Mouse (Mus musculus): ENCODE data around the gene Rnf31. TPM values are rescaled to one million over a fixed set of nuclear protein-coding genes. Genes with fewer than 3 reads are reported as not detected.

Rnf31 gene
- polyA plus RNA-seq (2011; ENCODE audit: insufficient read length, low read depth, missing spikeins), result 17.0 and 24.7 TPM in 2 replicates

DNA sequence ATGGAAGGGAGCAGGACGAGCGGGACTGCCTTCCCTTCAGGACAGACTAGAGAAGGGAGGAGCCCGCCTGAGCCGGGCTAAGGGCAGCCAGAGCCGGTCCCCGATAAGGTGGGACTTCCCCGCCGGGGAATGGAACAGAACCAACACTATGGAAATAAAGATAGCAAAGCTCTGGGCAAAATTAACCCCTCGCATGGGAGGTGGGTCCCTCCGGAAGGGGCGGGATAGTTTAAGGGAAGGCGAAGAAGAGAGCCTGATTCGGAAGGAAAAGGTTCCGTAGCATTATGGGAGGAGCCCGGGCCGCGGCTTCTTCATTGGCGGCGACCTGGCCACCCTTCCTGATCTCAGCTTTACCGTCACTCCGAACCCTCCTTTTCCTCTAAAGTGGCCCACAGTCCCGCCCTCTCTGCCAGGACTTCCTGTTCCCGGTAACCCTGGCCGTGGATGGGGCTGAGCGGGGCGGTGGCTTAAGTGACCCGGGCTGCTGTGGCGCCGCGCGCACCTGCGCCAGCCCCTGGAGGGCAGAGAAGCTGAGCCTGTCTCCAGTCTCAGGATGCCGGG lies at the start of gene Rnf31:
Rnf31 (plus strand) TSS at position 378 of the 561 bp plus-strand sequence.
- no peak for TF ChIP-seq CTCF (IDR thresholded peaks at IDR 0.05; ENCODE audit: borderline replicate concordance, insufficient read depth, low read length)
- peak; percentile 71 for TF ChIP-seq POLR2A (IDR thresholded peaks at IDR 0.05; ENCODE audit: low read depth, low read length)
- Histone ChIP-seq H3K4me3 (ENCODE audit: insufficient read depth, low read length) (peak within 1 kb of the TSS; percentile 96), H3K27ac (ENCODE audit: insufficient read depth, low read length) (peak within 1 kb of the TSS; percentile 92), H3K4me1 (ENCODE audit: control insufficient read depth, insufficient read depth, low read length) (0 out of 2 replicates have a peak, but pooled peaks cover 4% of the 10 kb centered on the region)

DNA sequence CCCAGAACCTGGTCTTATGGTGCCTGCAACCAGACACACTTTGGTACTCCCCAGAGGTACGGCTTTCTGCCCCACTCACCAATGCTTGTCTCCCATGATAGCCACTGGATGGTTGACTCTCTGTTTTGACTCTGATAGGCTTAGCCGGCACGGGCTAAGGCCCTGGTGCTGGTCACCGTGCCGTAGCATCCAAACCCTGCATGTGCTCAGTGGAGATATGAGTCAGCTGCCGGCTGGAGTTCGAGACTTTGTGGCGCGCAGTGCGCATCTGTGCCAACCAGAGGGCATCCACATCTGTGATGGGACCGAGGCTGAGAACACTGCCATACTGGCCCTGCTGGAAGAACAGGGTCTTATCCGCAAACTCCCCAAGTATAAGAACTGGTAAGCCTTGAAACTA lies 49.2 kb upstream of the Rnf31 start:
- no peak overlapping the region for H3K4me3 ChIP-seq (ENCODE audit: insufficient read depth, low read length)
- 0 out of 2 replicates have a peak, but pooled peaks cover 2% of the 10 kb centered on the region for H3K4me1 ChIP-seq (ENCODE audit: control insufficient read depth, insufficient read depth, low read length)
- TF ChIP-seq POLR2A (IDR thresholded peaks at IDR 0.05; ENCODE audit: low read depth, low read length) (no peak), CTCF (IDR thresholded peaks at IDR 0.05; ENCODE audit: borderline replicate concordance, insufficient read depth, low read length) (no peak)
- no peak overlapping the region for H3K27ac ChIP-seq (ENCODE audit: insufficient read depth, low read length)

DNA sequence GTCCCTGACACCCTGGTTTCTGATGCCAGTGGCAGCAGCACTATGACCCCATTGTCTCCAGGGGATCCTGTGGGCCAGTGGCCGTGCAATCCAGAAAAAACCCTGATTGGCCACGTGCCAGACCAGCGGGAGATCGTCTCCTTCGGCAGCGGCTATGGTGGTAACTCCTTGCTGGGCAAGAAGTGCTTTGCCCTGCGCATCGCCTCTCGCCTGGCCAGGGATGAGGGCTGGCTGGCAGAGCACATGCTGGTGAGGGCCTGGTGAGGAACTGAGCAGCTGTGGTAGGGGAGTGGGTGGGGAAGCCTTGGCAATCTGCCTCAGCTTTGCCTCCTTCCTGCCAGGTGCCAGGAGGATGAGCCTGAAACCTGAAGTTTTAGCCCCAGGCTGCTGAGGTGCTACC lies 47.2 kb upstream of the Rnf31 start:
- Histone ChIP-seq H3K27ac (ENCODE audit: insufficient read depth, low read length) (no peak overlapping the region), H3K4me1 (ENCODE audit: control insufficient read depth, insufficient read depth, low read length) (0 out of 2 replicates have a peak, but pooled peaks cover 2% of the 10 kb centered on the region), H3K4me3 (ENCODE audit: insufficient read depth, low read length) (no peak overlapping the region)
- TF ChIP-seq POLR2A (IDR thresholded peaks at IDR 0.05; ENCODE audit: low read depth, low read length) (no peak), CTCF (IDR thresholded peaks at IDR 0.05; ENCODE audit: borderline replicate concordance, insufficient read depth, low read length) (no peak)

- no peak for TF ChIP-seq POLR2A (IDR thresholded peaks at IDR 0.05; ENCODE audit: low read depth, low read length)
- no peak for TF ChIP-seq CTCF (IDR thresholded peaks at IDR 0.05; ENCODE audit: borderline replicate concordance, insufficient read depth, low read length)
- no peak overlapping the region for H3K27ac ChIP-seq (ENCODE audit: insufficient read depth, low read length)
Measured at GRCm38 (mm10) chr14:55550191-55550590, 41.3 kb upstream of the Rnf31 start.

DNA sequence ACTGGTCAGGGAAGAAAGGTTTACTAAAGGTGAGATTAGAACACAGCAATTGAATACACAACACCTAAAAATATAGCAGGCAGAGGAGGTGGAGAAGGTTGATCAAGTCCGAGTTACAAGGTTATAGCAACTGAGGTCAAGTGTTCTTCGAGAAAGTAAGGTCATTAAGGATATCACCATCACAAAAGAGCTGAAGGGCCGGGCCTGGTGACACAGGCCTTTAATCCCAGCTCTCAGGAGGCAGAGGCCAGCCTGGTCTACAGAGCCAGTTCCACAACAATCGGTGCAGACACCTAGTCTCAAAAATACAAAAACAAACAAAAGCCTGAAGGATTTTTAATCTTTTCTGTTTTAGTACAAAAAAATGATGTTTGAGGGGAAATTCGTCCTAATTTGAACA lies 40.2 kb upstream of the Rnf31 start:
- Histone ChIP-seq H3K4me3 (ENCODE audit: insufficient read depth, low read length) (no peak overlapping the region), H3K4me1 (ENCODE audit: control insufficient read depth, insufficient read depth, low read length) (no peaks in the 10 kb centered on the region), H3K27ac (ENCODE audit: insufficient read depth, low read length) (no peak overlapping the region)
- TF ChIP-seq CTCF (IDR thresholded peaks at IDR 0.05; ENCODE audit: borderline replicate concordance, insufficient read depth, low read length), result no peak
- peak; percentile 20; the same call in 1 of the 2 replicates for TF ChIP-seq POLR2A (IDR thresholded peaks at IDR 0.05; ENCODE audit: low read depth, low read length)

More at GRCm38 (mm10) chr14:55550191-55550590, 41.3 kb upstream of the Rnf31 start:
- no peak overlapping the region for H3K4me3 ChIP-seq (ENCODE audit: insufficient read depth, low read length)
- H3K4me1 ChIP-seq (ENCODE audit: control insufficient read depth, insufficient read depth, low read length), result no peaks in the 10 kb centered on the region

DNA sequence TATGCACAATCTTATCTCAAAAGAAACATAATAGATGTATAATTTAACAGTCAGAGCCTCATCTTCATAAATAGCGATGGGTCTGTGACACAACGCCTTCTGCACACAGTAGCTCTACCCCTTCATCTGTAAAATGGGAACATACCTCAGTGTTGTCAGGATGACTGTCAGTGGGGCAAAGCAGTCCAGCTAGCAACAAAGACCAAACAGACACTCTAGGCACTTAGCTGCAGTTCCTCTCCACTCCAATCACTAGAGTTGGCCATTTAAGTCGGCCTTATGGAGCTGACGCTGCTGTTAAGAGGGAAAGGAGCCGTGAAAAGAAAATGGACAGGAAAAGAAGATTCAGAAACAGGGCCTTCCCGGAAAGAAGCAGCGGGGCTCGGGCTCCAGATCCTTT lies 39.7 kb upstream of the Rnf31 start:
- Histone ChIP-seq H3K4me3 (ENCODE audit: insufficient read depth, low read length) (no peak overlapping the region), H3K4me1 (ENCODE audit: control insufficient read depth, insufficient read depth, low read length) (no peaks in the 10 kb centered on the region), H3K27ac (ENCODE audit: insufficient read depth, low read length) (no peak overlapping the region)
- TF ChIP-seq POLR2A (IDR thresholded peaks at IDR 0.05; ENCODE audit: low read depth, low read length), result peak; percentile 62
- no peak for TF ChIP-seq CTCF (IDR thresholded peaks at IDR 0.05; ENCODE audit: borderline replicate concordance, insufficient read depth, low read length)

- H3K27ac ChIP-seq (ENCODE audit: insufficient read depth, low read length), result no peak overlapping the region
- no peaks in the 10 kb centered on the region for H3K4me1 ChIP-seq (ENCODE audit: control insufficient read depth, insufficient read depth, low read length)
- no peak overlapping the region for H3K4me3 ChIP-seq (ENCODE audit: insufficient read depth, low read length)
- TF ChIP-seq POLR2A (IDR thresholded peaks at IDR 0.05; ENCODE audit: low read depth, low read length) (0 out of 2 replicates have a peak, but pooled peaks have one; percentile 5), CTCF (IDR thresholded peaks at IDR 0.05; ENCODE audit: borderline replicate concordance, insufficient read depth, low read length) (no peak)
Measured at GRCm38 (mm10) chr14:55554635-55555034, 36.9 kb upstream of the Rnf31 start.

- no peaks in the 10 kb centered on the region for H3K4me1 ChIP-seq (ENCODE audit: control insufficient read depth, insufficient read depth, low read length)
- H3K27ac ChIP-seq (ENCODE audit: insufficient read depth, low read length), result no peak overlapping the region
- no peak overlapping the region for H3K4me3 ChIP-seq (ENCODE audit: insufficient read depth, low read length)
- TF ChIP-seq POLR2A (IDR thresholded peaks at IDR 0.05; ENCODE audit: low read depth, low read length) (no peak), CTCF (IDR thresholded peaks at IDR 0.05; ENCODE audit: borderline replicate concordance, insufficient read depth, low read length) (no peak)
Measured at GRCm38 (mm10) chr14:55555788-55556187, 35.7 kb upstream of the Rnf31 start.

DNA sequence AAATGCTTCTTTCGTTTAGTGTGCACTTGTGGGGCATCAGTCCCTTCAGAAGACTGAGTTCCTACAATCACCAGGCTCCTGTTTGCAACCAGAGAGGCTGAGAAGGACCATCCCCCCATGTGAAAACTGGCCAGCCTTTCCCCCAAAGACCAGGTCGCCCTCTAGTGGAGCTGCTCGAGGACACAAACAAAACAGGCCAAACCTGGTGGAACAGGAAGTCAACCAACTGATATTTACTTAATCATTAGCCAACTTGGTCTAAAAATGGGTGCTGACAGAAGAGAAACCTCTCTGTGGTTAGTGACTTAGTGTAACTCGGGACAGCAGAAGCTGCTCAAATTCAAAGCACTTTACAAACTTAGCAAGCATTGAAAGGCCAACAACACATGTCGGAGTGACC lies 34.5 kb upstream of the Rnf31 start:
- TF ChIP-seq POLR2A (IDR thresholded peaks at IDR 0.05; ENCODE audit: low read depth, low read length) (no peak), CTCF (IDR thresholded peaks at IDR 0.05; ENCODE audit: borderline replicate concordance, insufficient read depth, low read length) (peak; percentile 64)
- Histone ChIP-seq H3K4me1 (ENCODE audit: control insufficient read depth, insufficient read depth, low read length) (peaks cover 3% of the 10 kb centered on the region; the same call in 1 of the 2 replicates), H3K4me3 (ENCODE audit: insufficient read depth, low read length) (no peak overlapping the region), H3K27ac (ENCODE audit: insufficient read depth, low read length) (no peak overlapping the region)

DNA sequence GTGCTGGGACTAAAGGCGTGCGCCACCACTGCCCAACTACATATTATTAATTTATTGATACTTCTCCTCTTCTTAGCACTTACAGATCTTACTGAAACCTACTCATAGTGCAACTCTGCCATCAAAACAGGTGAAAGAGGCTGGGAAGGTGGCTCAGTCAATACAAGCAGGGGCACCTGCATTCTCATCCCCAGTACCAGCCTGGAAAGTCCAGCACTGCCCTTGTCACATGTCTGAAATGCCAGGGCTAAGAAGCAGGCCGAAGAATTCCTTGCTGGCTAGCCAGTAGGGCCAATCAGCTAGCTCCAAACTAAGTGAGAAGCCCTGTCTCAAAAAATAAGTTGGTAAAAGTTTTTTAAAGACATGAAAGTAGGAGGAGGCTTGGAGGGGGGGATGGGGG lies 33.9 kb upstream of the Rnf31 start:
- Histone ChIP-seq H3K4me1 (ENCODE audit: control insufficient read depth, insufficient read depth, low read length) (peaks cover 3% of the 10 kb centered on the region; the same call in 1 of the 2 replicates), H3K4me3 (ENCODE audit: insufficient read depth, low read length) (no peak overlapping the region), H3K27ac (ENCODE audit: insufficient read depth, low read length) (no peak overlapping the region)
- TF ChIP-seq POLR2A (IDR thresholded peaks at IDR 0.05; ENCODE audit: low read depth, low read length) (no peak), CTCF (IDR thresholded peaks at IDR 0.05; ENCODE audit: borderline replicate concordance, insufficient read depth, low read length) (no peak)
